Mouse (Mus musculus) urinary bladder, postnatal 0 days (tissue): Measurements from ENCODE around the gene Scnn1g. TPM values are rescaled to one million over a fixed set of nuclear protein-coding genes. Genes with fewer than 3 reads are reported as not detected.

Experiments used
- polyA plus RNA-seq: library from polyadenylated mRNA; unstranded; fragments of >200 nt; fragmentation: Nextera tagmentation; extraction: Ambion mirVana; gene quantifications from 2 replicates; pipeline ENCODE4 v1.2.1, GENCODE M21; 2015

Gene Scnn1g
- 9.3 and 11.9 TPM in 2 replicates for polyA plus RNA-seq

DNA sequence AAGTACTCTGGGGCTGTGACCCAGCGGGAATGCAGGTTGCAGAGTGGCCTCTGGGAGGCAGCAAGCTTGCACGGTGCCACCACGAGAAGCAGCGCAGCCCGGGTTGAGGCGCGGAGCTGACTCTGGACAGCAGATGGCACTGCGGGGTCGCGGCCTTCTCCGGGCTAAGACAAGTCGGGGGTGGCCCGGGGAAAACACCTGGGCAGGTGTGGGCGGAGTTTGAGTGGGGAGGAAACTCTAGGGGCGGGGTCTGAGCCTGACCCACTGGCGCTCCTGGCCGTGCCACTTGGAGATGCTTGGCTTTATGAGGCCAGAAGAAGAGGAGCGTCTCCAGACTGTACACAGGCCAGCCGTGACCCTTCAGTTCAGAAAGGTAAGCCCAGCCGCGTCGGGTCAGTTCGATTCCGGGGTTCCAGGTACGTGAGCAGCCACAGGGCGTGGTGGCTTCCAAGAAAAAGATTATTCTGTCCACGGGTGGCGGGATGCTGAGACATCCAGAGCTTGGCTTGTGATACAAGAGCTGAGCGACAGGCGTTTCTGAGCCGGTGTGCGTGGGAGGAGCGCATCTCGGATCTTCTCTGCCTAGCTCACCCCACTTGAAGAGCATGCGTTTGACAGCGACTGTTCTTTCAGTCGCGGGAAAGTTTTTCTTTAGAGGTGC lies at the start of gene Scnn1g:
Gene Scnn1g (plus strand): TSS at position 309 of the 661 bp plus-strand sequence.

GRCm38 (mm10) chr7:121707073-121707667 lies 27.1 kb upstream of the Scnn1g start, which contains the start of gene Usp31:
TSS of gene Usp31 (minus strand) at chr7:121707253.

Other genes with a start within 250 kb of the Scnn1g start
- gene Usp31, start 27.2 kb upstream of the Scnn1g start, polyA plus RNA-seq: 0.97 and 1.4 TPM in 2 replicates
- 2.4 and 2.6 TPM in 2 replicates for gene Scnn1b, start 130.6 kb downstream of the Scnn1g start, polyA plus RNA-seq
- 16.4 and 17.0 TPM in 2 replicates for gene Cog7, start 247.2 kb downstream of the Scnn1g start, polyA plus RNA-seq